Mouse (Mus musculus): ENCODE measurements around the gene Slc6a17. TPM values are rescaled to one million over a fixed set of nuclear protein-coding genes. Genes with fewer than 3 reads are reported as not detected.

Slc6a17 gene
- total RNA-seq, 2 experiments from 2014 or later, result not detected

Other genes with a start within 250 kb of the Slc6a17 start
- gene Lamtor5, start 239.2 kb downstream of the Slc6a17 start, total RNA-seq (2015), result 194 and 214 TPM in 2 replicates
- 72.6 and 72.9 TPM in 2 replicates for gene Lamtor5, start 239.2 kb downstream of the Slc6a17 start, total RNA-seq (2017)
- 0.07 and 0.36 TPM in 2 replicates for gene Slc16a4, start 226.8 kb downstream of the Slc6a17 start, total RNA-seq (2015)
- 0.18 TPM in 1 of 2 replicates, not detected in the other for gene Slc16a4, start 226.8 kb downstream of the Slc6a17 start, total RNA-seq (2017)
- gene Rbm15, start 184.3 kb downstream of the Slc6a17 start, total RNA-seq (2015), result 38.8 and 40.8 TPM in 2 replicates
- gene Rbm15, start 184.3 kb downstream of the Slc6a17 start, total RNA-seq (2017), result 28.6 and 31.3 TPM in 2 replicates
- not detected in 2 replicates for gene Kcnc4, start 58.5 kb downstream of the Slc6a17 start, total RNA-seq (2015)
- gene Kcnc4, start 58.5 kb downstream of the Slc6a17 start, total RNA-seq (2017), result not detected in 2 replicates
- not detected in 2 replicates for gene Ubl4b, start 37.1 kb upstream of the Slc6a17 start, total RNA-seq (2015)
- gene Ubl4b, start 37.1 kb upstream of the Slc6a17 start, total RNA-seq (2017), result not detected in 2 replicates
- not detected in 2 replicates for gene Alx3, start 77.0 kb upstream of the Slc6a17 start, total RNA-seq (2015)
- gene Alx3, start 77.0 kb upstream of the Slc6a17 start, total RNA-seq (2017), result not detected in 2 replicates
- gene Gm10961, start 113.3 kb upstream of the Slc6a17 start, total RNA-seq (2015), result not detected in 2 replicates
- gene Gm10961, start 113.3 kb upstream of the Slc6a17 start, total RNA-seq (2017), result not detected in 2 replicates
- gene Strip1, start 113.7 kb upstream of the Slc6a17 start, total RNA-seq (2015), result 19.4 and 20.5 TPM in 2 replicates
- 17.0 and 19.2 TPM in 2 replicates for gene Strip1, start 113.7 kb upstream of the Slc6a17 start, total RNA-seq (2017)
- gene Ahcyl1, start 178.5 kb upstream of the Slc6a17 start, total RNA-seq (2015), result 49.1 and 52.5 TPM in 2 replicates
- 25.1 and 33.2 TPM in 2 replicates for gene Ahcyl1, start 178.5 kb upstream of the Slc6a17 start, total RNA-seq (2017)
- 14.7 and 15.4 TPM in 2 replicates for gene Csf1, start 242.5 kb upstream of the Slc6a17 start, total RNA-seq (2015)
- gene Csf1, start 242.5 kb upstream of the Slc6a17 start, total RNA-seq (2017), result 6.5 and 6.9 TPM in 2 replicates